Mouse (Mus musculus) ES-E14 (cell line): Measurements from ENCODE around the gene Ptprk. TPM values are rescaled to one million over a fixed set of nuclear protein-coding genes. Genes with fewer than 3 reads are reported as not detected.

ENCODE experiments used
- DNase-seq: peaks from one replicate; pipeline ENCODE4 v3.0.0-alpha.2; 2013; ENCODE audit warnings: low read depth, low spot score
- H3K27ac ChIP-seq: 2 replicates; pipeline ENCODE4 v1.5.1; 2012; ENCODE audit warnings: low read depth, mild to moderate bottlenecking, low read length, moderate library complexity, mixed read lengths; ENCODE audit not compliant: poor library complexity, insufficient read depth, severe bottlenecking
- H3K36me3 ChIP-seq: 2 replicates; pipeline ENCODE4 v1.6.1; 2012; ENCODE audit warnings: mild to moderate bottlenecking, low read length, moderate library complexity, mixed read lengths; ENCODE audit not compliant: control insufficient read depth, poor library complexity, insufficient read depth, severe bottlenecking
- H3K4me1 ChIP-seq, 2 experiments: fragments of 150-350 bp in 1 of 2; sonication (generic) in 1 of 2; 2 replicates each; pipeline ENCODE4 v1.6.1; 2012; ENCODE audit warnings: low read length in 2 of 2, mild to moderate bottlenecking in 1 of 2, mixed read lengths in 1 of 2; ENCODE audit not compliant: control insufficient read depth in 2 of 2, insufficient read depth in 2 of 2, poor library complexity in 1 of 2
- H3K4me3 ChIP-seq, 2 experiments: fragments of 150-350 bp in 1 of 2; sonication (generic) in 1 of 2; 2 replicates each; pipeline ENCODE4 v1.5.1; 2012; ENCODE audit warnings: low read length in 2 of 2, low read depth in 1 of 2, mild to moderate bottlenecking in 1 of 2, mixed read lengths in 1 of 2; ENCODE audit not compliant: insufficient read depth in 1 of 2, poor library complexity in 1 of 2, severe bottlenecking in 1 of 2
- H3K9ac ChIP-seq: 2 replicates; pipeline ENCODE4 v1.6.1; 2012; ENCODE audit warnings: low read depth, mild to moderate bottlenecking, low read length, mixed read lengths; ENCODE audit not compliant: poor library complexity, insufficient read depth, severe bottlenecking
- H3K9me3 ChIP-seq: fragments of 150-350 bp; sonication (generic); 2 replicates; pipeline ENCODE4 v1.6.1; 2012; ENCODE audit warnings: low read depth, mild to moderate bottlenecking, low read length; ENCODE audit not compliant: control insufficient read depth, insufficient read depth
- CHD2 ChIP-seq: IDR thresholded peaks from 2 replicates; pipeline ENCODE4 v1.6.1; 2014; ENCODE audit warnings: mild to moderate bottlenecking, low read depth, low read length, inconsistent platforms
- HCFC1 ChIP-seq: IDR thresholded peaks from 2 replicates; pipeline ENCODE4 v1.6.1; 2012; ENCODE audit warnings: low read length, inconsistent platforms, borderline replicate concordance; ENCODE audit not compliant: insufficient read depth
- MAFK ChIP-seq: IDR thresholded peaks from 2 replicates; pipeline ENCODE4 v1.6.1; 2014; ENCODE audit warnings: mild to moderate bottlenecking, low read depth, low read length, inconsistent platforms; ENCODE audit not compliant: insufficient read depth
- ZC3H11A ChIP-seq: IDR thresholded peaks from 2 replicates; pipeline ENCODE4 v1.6.1; 2012; ENCODE audit warnings: low read depth, mild to moderate bottlenecking, inconsistent platforms, low read length, borderline replicate concordance
- ZNF384 ChIP-seq: IDR thresholded peaks from 2 replicates; pipeline ENCODE4 v1.6.1; 2012; ENCODE audit warnings: low read depth, low read length, inconsistent platforms
- in situ Hi-C, 2 experiments: fragments of 600-800 bp; cut with MboI; formaldehyde crosslinking; loops; one replicate each; pipeline ENCODE4 v1.15.1; 2025; ENCODE audit warnings: low sequenced_read_pairs in 2 of 2, inconsistent platforms in 1 of 2; ENCODE audit not compliant: unreplicated experiment in 2 of 2
- total RNA-seq: library from RNA; depleted of rRNA; stranded (reverse); fragments of 300-350 nt; gene quantifications from 2 replicates; pipeline ENCODE4 v1.2.3, GENCODE M21; 2012

Gene Ptprk
- total RNA-seq, 1 experiment = 67.0 TPM

DNA sequence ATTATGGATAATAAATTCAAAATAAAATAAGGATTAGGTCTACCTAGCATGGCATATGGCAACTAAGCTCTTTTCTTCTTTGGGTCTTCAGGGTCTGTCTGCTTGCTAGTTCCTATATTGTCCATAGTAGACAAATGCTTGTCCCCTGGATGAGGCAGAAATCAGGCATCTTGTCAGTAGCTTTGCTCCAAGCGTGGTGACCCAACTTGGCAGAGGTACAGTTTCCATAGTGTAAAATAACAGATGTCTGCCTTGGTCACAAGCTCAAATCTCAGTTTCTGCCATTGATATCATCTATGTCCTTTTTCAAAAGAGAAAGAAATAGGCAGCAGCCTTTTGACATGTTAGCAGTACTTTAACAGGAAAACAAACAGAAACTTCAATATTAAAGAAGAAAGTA is 416.4 kb downstream of the Ptprk start:
- Histone ChIP-seq H3K4me3 (no peak overlapping the region), H3K36me3 (no peaks in the 10 kb centered on the region), H3K9me3 (no peaks in the 10 kb centered on the region), H3K27ac (no peak overlapping the region), H3K9ac (no peak overlapping the region), H3K4me1 (peaks cover 0 to 4% of the 10 kb centered on the region in 2 experiments; a peak in 2 of 4 replicates)
- in situ Hi-C loops = no loop called here
- no peak for TF ChIP-seq CHD2
- TF ChIP-seq HCFC1 = no peak
- TF ChIP-seq ZNF384 = no peak
- no peak for TF ChIP-seq MAFK
- no peak for DNase-seq

DNA sequence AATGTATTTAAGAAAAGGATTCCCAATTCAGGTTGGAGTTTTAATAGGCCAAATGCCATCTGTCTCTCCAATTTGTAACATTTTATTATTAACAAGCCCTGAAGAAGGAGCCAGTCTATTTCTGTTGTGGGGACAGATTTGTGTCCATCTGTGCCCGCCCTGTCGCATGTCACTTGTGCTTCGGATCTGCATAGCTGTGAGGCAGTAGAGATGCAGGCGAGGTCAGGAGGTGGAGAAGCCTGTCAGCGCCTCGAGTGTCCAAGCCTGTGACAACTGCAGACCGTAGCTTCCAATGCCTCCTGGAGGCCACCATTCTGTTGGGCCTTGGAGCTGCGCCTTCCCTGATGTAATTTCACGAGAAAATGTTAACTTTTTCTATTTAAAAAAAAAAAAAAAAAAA is 417.6 kb downstream of the Ptprk start:
- peaks cover 0 to 4% of the 10 kb centered on the region in 2 experiments; a peak in 2 of 4 replicates for H3K4me1 ChIP-seq
- no peaks in the 10 kb centered on the region for H3K9me3 ChIP-seq
- no peak overlapping the region for H3K27ac ChIP-seq
- no peak for TF ChIP-seq ZNF384
- TF ChIP-seq CHD2 = no peak
- TF ChIP-seq MAFK = no peak
- no peak for TF ChIP-seq HCFC1
- no peak for TF ChIP-seq ZC3H11A
- no peak for DNase-seq
- no peak overlapping the region; the same call in 1 of the 2 replicates for H3K9ac ChIP-seq
- no peaks in the 10 kb centered on the region for H3K36me3 ChIP-seq
- in situ Hi-C loops = no loop called here
- H3K4me3 ChIP-seq = no peak overlapping the region

DNA sequence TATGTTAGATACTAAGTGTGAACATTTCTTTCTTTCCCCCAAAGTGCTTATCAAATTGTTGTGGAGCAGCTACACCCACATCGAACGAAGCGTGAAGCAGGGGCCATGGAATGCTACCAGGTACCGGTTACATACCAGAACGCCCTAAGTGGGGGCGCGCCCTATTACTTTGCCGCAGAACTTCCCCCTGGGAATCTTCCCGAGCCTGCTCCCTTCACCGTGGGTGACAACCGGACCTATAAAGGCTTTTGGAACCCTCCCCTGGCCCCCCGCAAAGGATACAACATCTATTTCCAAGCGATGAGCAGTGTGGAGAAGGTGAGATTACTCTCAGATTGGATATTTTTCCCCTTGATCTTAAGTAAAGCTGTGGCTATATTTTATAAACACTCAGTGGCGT is 418.2 kb downstream of the Ptprk start:
- H3K27ac ChIP-seq = peak overlapping the region; percentile 26; the same call in 1 of the 2 replicates
- H3K4me3 ChIP-seq = no peak overlapping the region; a peak in 1 of 4 replicates
- H3K4me1 ChIP-seq = peaks cover 0 to 4% of the 10 kb centered on the region in 2 experiments; a peak in 2 of 4 replicates
- no peaks in the 10 kb centered on the region for H3K36me3 ChIP-seq
- peak; percentile 8 for DNase-seq
- H3K9ac ChIP-seq = no peak overlapping the region
- in situ Hi-C loops = no loop called here
- no peaks in the 10 kb centered on the region for H3K9me3 ChIP-seq
- TF ChIP-seq CHD2 (no peak), ZC3H11A (no peak), MAFK (no peak), ZNF384 (no peak), HCFC1 (no peak)

DNA sequence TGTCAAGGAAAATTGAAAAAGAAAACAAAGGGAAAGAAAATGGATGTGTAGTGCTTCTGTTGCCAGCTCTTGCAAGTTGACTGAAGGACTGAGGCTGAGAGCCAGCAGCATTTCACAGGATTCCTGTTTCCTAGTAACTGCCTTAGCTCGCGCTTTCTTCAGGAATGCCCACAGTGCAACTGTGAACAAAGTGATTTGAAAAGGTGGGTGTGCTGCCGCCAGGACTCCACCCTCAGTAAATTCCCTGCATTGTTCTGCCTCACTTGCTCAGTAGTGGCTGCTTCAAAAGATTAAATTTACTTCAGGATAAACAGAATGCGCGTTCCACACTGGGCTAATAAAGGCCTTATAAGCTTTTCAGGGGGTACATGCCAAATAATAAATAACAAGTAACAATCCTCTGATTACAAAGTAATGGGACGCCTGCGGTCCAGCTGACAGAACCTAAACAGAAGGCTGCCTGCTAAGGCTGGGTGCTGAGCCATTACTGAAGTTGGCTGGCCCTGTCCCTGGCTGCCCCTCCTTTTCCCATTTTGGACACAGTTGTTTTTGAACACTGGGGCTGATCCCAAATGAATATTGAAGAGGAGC is 418.7 kb downstream of the Ptprk start:
- no peak for TF ChIP-seq MAFK
- TF ChIP-seq CHD2 = no peak
- TF ChIP-seq HCFC1 = no peak
- no peak for TF ChIP-seq ZC3H11A
- no peak for TF ChIP-seq ZNF384
- in situ Hi-C loops = no loop called here
- H3K27ac ChIP-seq = no peak overlapping the region; the same call in 1 of the 2 replicates
- no peak overlapping the region for H3K4me3 ChIP-seq
- no peaks in the 10 kb centered on the region for H3K9me3 ChIP-seq
- no peaks in the 10 kb centered on the region for H3K36me3 ChIP-seq
- H3K4me1 ChIP-seq = peaks cover 0 to 4% of the 10 kb centered on the region in 2 experiments; a peak in 2 of 4 replicates
- no peak overlapping the region for H3K9ac ChIP-seq
- DNase-seq = peak; percentile 49

DNA sequence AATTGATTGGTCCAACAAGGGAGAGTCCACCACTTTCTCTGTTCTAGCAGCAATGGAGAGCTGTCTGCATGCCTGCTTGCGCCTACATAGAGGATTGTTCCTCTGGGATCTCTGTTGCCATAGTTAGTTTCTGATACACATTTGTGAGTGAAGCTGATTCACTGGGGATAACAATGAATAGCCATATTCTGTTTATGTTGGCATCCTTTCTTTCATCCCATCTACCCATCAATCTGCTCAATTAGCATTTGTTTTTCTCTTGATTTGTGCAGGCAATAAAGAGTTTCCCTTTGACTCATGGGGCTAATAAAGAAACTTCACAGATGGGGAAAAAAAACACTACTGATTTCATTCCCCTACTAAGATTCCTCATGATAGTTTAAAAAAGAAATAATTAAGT is 423.2 kb downstream of the Ptprk start:
- Histone ChIP-seq H3K9me3 (no peaks in the 10 kb centered on the region), H3K36me3 (no peaks in the 10 kb centered on the region), H3K4me3 (no peak overlapping the region), H3K27ac (no peak overlapping the region), H3K9ac (no peak overlapping the region), H3K4me1 (peaks cover 0 to 2% of the 10 kb centered on the region in 2 experiments; a peak in 2 of 4 replicates)
- in situ Hi-C loops = no loop called here
- TF ChIP-seq CHD2 (no peak), HCFC1 (no peak), MAFK (no peak)
- no peak for DNase-seq
